Mouse (Mus musculus): Measurements from ENCODE around the gene Aadac.

Gene Aadac

GRCm38 (mm10) chr3:60025417-60025816 is at the start of gene Aadac:
TSS of gene Aadac (plus strand) at chr3:60025717.
- no peak for DNase-seq (ENCODE audit: extremely low spot score, low read depth, low spot score)

GRCm38 (mm10) chr3:60003622-60004021 is 21.9 kb upstream of the Aadac start:
- DNase-seq (ENCODE audit: extremely low spot score, low read depth, low spot score): no peak

- no peak for DNase-seq (ENCODE audit: extremely low spot score, low read depth, low spot score)
Measured at GRCm38 (mm10) chr3:60006443-60006842, 19.1 kb upstream of the Aadac start, which contains the start of gene Aadacl2. TSS of gene Aadacl2 (plus strand) at chr3:60006743.

GRCm38 (mm10) chr3:60031511-60031910 is 6.0 kb downstream of the Aadac start:
- no peak for DNase-seq (ENCODE audit: extremely low spot score, low read depth, low spot score)

GRCm38 (mm10) chr3:60046221-60046913 is 20.9 kb downstream of the Aadac start:
- DNase-seq (ENCODE audit: extremely low spot score, low read depth, low spot score): no peak

- no peak for DNase-seq (ENCODE audit: extremely low spot score, low read depth, low spot score)
Measured at GRCm38 (mm10) chr3:60053231-60053927, 27.9 kb downstream of the Aadac start.

- DNase-seq (ENCODE audit: extremely low spot score, low read depth, low spot score): no peak
Measured at GRCm38 (mm10) chr3:60053931-60054330, 28.4 kb downstream of the Aadac start.

- DNase-seq (ENCODE audit: extremely low spot score, low read depth, low spot score): no peak
Measured at GRCm38 (mm10) chr3:60056451-60056850, 30.9 kb downstream of the Aadac start.

- DNase-seq (ENCODE audit: extremely low spot score, low read depth, low spot score): no peak
Measured at GRCm38 (mm10) chr3:60057070-60057808, 31.7 kb downstream of the Aadac start.

- DNase-seq (ENCODE audit: extremely low spot score, low read depth, low spot score): no peak
Measured at GRCm38 (mm10) chr3:60057809-60058082, 32.2 kb downstream of the Aadac start.

- DNase-seq (ENCODE audit: extremely low spot score, low read depth, low spot score): no peak
Measured at GRCm38 (mm10) chr3:60078883-60079415, 53.4 kb downstream of the Aadac start.

- DNase-seq (ENCODE audit: extremely low spot score, low read depth, low spot score): no peak
Measured at GRCm38 (mm10) chr3:60080572-60080971, 55.1 kb downstream of the Aadac start.

GRCm38 (mm10) chr3:60081648-60082047 is 56.1 kb downstream of the Aadac start, which contains the start of gene Sucnr1:
TSS of gene Sucnr1 (plus strand) at chr3:60081869.
- no peak for DNase-seq (ENCODE audit: extremely low spot score, low read depth, low spot score)

GRCm38 (mm10) chr3:60082746-60083145 is 57.2 kb downstream of the Aadac start:
- no peak for DNase-seq (ENCODE audit: extremely low spot score, low read depth, low spot score)

GRCm38 (mm10) chr3:60085729-60086128 is 60.2 kb downstream of the Aadac start:
- DNase-seq (ENCODE audit: extremely low spot score, low read depth, low spot score): no peak
